Mouse (Mus musculus) forebrain, embryonic 16.5 days (tissue): ENCODE data around the gene Allc. TPM values are rescaled to one million over a fixed set of nuclear protein-coding genes. Genes with fewer than 3 reads are reported as not detected.

Experiments used
- ATAC-seq: fragments of 200-750 bp; cut with Nextera tagmentation; 2 replicates; pipeline ENCODE4 v1.8.0; 2017; ENCODE audit warnings: mild to moderate bottlenecking, moderate library complexity
- H3K27ac ChIP-seq: fragments of 300-500 bp; sonication (generic); 2 replicates; pipeline ENCODE4 v1.5.1; 2014; ENCODE audit warnings: low read length, control low read depth
- H3K27me3 ChIP-seq: fragments of 300-500 bp; sonication (generic); replicated peaks from 2 replicates; pipeline ENCODE4 v1.6.1; 2014; ENCODE audit warnings: low read length; ENCODE audit not compliant: control insufficient read depth, insufficient read depth
- H3K36me3 ChIP-seq: fragments of 300-500 bp; sonication (generic); 2 replicates; pipeline ENCODE4 v1.6.1; 2014; ENCODE audit not compliant: control insufficient read depth, insufficient read depth
- H3K4me1 ChIP-seq: fragments of 300-500 bp; sonication (generic); replicated peaks from 2 replicates; pipeline ENCODE4 v1.6.1; 2014; ENCODE audit warnings: low read length; ENCODE audit not compliant: control insufficient read depth, insufficient read depth
- H3K4me2 ChIP-seq: fragments of 300-500 bp; sonication (generic); 2 replicates; pipeline ENCODE4 v1.6.1; 2014; ENCODE audit warnings: mild to moderate bottlenecking, low read length, control low read depth
- H3K4me3 ChIP-seq: fragments of 300-500 bp; sonication (generic); replicated peaks from 2 replicates; pipeline ENCODE4 v1.5.1; 2014; ENCODE audit warnings: mild to moderate bottlenecking, low read length, control low read depth
- H3K9ac ChIP-seq: fragments of 300-500 bp; sonication (generic); replicated peaks from 2 replicates; pipeline ENCODE4 v1.6.1; 2014; ENCODE audit warnings: low read depth, low read length, control low read depth
- H3K9me3 ChIP-seq: fragments of 300-500 bp; sonication (generic); 2 replicates; pipeline ENCODE4 v1.6.1; 2016; ENCODE audit warnings: low read length; ENCODE audit not compliant: control insufficient read depth
- WGBS: fragments of 180-500 bp; shearing (Covaris S2); extraction: QIAGEN DNeasy Blood & Tissue Kit; methylation state at CpG from one replicate; pipeline ENCODE4 v1.1.7; 2014; 5-methylcytosine and 5-hydroxymethylcytosine counted together
- polyA plus RNA-seq: library from polyadenylated mRNA; unstranded; fragments of >200 nt; fragmentation: Nextera tagmentation; extraction: Ambion mirVana; gene quantifications from 2 replicates; pipeline ENCODE4 v1.2.1, GENCODE M21; 2015

Allc gene
- polyA plus RNA-seq, 1 experiment from 2014 or later, result 0.15 TPM

DNA sequence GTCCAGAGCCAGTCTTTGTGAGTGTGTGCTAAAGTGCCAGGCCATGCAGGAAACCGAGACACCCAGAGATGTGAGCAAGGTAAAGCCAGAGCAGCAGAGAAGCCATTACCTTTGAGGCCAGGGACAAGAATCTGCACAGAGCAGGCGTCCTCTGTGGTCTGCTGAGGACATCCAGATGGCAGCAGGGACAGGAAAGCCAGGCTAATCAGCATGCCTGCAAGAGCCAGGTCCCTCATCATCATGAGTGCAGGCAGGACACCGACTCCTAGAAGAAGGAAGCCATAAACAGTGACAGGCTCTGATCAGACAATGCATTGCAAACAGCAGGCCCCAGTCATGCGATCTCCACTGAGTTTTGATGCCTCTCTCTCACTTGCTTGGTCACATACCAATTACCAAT lies 35.0 kb upstream of the Allc start:
- no peak overlapping the region for H3K4me2 ChIP-seq
- H3K27me3 ChIP-seq, result no peaks in the 10 kb centered on the region
- H3K27ac ChIP-seq, result no peak overlapping the region
- ATAC-seq, result no peak
- H3K9ac ChIP-seq, result no peak overlapping the region
- 0 out of 2 replicates have a peak, but pooled peaks cover 4% of the 10 kb centered on the region for H3K4me1 ChIP-seq
- H3K36me3 ChIP-seq, result no peaks in the 10 kb centered on the region
- 64% methylated on average over 4 of the region's 4 CpGs for WGBS
- H3K9me3 ChIP-seq, result no peaks in the 10 kb centered on the region
- no peak overlapping the region for H3K4me3 ChIP-seq

- H3K9ac ChIP-seq, result no peak overlapping the region
- 77% methylated on average over 7 of the region's 7 CpGs for WGBS
- H3K27me3 ChIP-seq, result no peaks in the 10 kb centered on the region
- no peaks in the 10 kb centered on the region for H3K4me1 ChIP-seq
- no peak overlapping the region for H3K4me2 ChIP-seq
- no peak for ATAC-seq
- no peak overlapping the region for H3K4me3 ChIP-seq
- no peaks in the 10 kb centered on the region for H3K9me3 ChIP-seq
- H3K27ac ChIP-seq, result no peak overlapping the region
- H3K36me3 ChIP-seq, result no peaks in the 10 kb centered on the region
Observed at GRCm38 (mm10) chr12:28614401-28614800, 32.1 kb upstream of the Allc start.

DNA sequence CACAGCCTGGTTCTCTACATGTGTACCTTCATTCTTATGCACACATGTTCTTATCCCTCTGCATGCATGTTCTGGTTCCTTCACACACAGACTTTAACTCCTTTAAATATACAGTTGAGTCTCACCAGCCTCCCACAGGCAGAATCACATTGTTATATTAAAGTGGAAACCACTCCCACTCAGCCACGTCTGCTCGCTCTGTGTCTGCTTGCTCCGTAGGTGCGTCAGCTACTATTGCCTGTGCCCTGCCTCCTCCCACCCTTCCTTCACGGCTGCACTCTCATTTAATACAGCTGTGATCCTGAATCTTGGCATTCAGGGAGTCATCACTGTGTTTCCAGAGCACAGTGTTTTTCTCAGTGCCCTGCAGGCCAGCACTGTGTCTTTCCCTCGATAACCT lies 30.1 kb upstream of the Allc start:
- ATAC-seq, result no peak
- H3K4me2 ChIP-seq, result no peak overlapping the region
- WGBS, result 69% methylated on average over 6 of the region's 6 CpGs

GRCm38 (mm10) chr12:28607546-28608305 lies 25.4 kb upstream of the Allc start:
- WGBS, result 21% methylated on average over 17 of the region's 17 CpGs
- Histone ChIP-seq H3K9ac (peak overlapping the region; percentile 52), H3K27me3 (no peaks in the 10 kb centered on the region), H3K4me1 (peaks cover 20% of the 10 kb centered on the region), H3K9me3 (no peaks in the 10 kb centered on the region), H3K36me3 (no peaks in the 10 kb centered on the region), H3K4me3 (peak overlapping the region; percentile 26), H3K27ac (peak overlapping the region; percentile 85), H3K4me2 (peak overlapping the region; percentile 49)
- peak; percentile 83 for ATAC-seq

More for the DNA sequence above, 30.1 kb upstream of the Allc start:
- H3K4me1 ChIP-seq, result peaks cover 12% of the 10 kb centered on the region
- no peak overlapping the region for H3K9ac ChIP-seq
- H3K4me3 ChIP-seq, result no peak overlapping the region
- H3K27ac ChIP-seq, result no peak overlapping the region
- H3K36me3 ChIP-seq, result no peaks in the 10 kb centered on the region
- no peaks in the 10 kb centered on the region for H3K9me3 ChIP-seq
- H3K27me3 ChIP-seq, result no peaks in the 10 kb centered on the region

GRCm38 (mm10) chr12:28603494-28603893 lies 21.2 kb upstream of the Allc start:
- Histone ChIP-seq H3K4me3 (no peak overlapping the region), H3K27me3 (no peaks in the 10 kb centered on the region), H3K4me2 (no peak overlapping the region), H3K27ac (no peak overlapping the region), H3K36me3 (no peaks in the 10 kb centered on the region), H3K9ac (no peak overlapping the region), H3K9me3 (no peaks in the 10 kb centered on the region), H3K4me1 (peaks cover 35% of the 10 kb centered on the region)
- ATAC-seq, result no peak
- 25% methylated on average over 1 of the region's 1 CpGs for WGBS

DNA sequence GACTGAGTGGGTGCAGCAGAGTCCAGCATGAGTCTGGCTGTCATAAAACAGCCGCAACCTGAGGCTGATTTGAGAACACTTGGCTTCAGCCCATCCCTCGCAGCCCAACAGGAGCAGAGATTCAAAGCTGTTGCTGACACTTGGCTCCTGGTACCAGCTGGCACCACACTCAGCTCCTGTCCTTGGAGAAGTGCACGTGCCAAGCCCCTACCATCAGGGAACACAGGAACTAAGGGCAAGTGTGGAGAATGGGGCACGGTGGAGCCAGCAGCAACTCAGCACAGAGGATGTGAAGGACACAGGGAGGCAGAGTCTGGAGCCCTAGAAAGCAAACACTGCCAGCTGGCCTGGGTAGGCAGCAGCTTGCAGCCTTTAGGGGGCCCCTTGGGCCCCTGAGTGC lies 19.9 kb upstream of the Allc start:
- no peak overlapping the region for H3K4me3 ChIP-seq
- no peaks in the 10 kb centered on the region for H3K9me3 ChIP-seq
- no peak overlapping the region for H3K9ac ChIP-seq
- WGBS, result 15% methylated on average over 4 of the region's 4 CpGs
- H3K36me3 ChIP-seq, result no peaks in the 10 kb centered on the region
- peaks cover 27% of the 10 kb centered on the region for H3K4me1 ChIP-seq
- no peaks in the 10 kb centered on the region for H3K27me3 ChIP-seq
- H3K27ac ChIP-seq, result peak overlapping the region; percentile 16; the same call in 1 of the 2 replicates
- no peak overlapping the region for H3K4me2 ChIP-seq
- ATAC-seq, result peak; percentile 72

GRCm38 (mm10) chr12:28598526-28598991 lies 16.2 kb upstream of the Allc start:
- no peak overlapping the region for H3K4me3 ChIP-seq
- ATAC-seq, result peak; percentile 21; the same call in 1 of the 2 replicates
- no peak overlapping the region for H3K9ac ChIP-seq

GRCm38 (mm10) chr12:28598110-28598509 lies 15.8 kb upstream of the Allc start:
- no peaks in the 10 kb centered on the region for H3K9me3 ChIP-seq
- ATAC-seq, result no peak
- H3K36me3 ChIP-seq, result no peaks in the 10 kb centered on the region
- no peak overlapping the region for H3K27ac ChIP-seq
- H3K9ac ChIP-seq, result no peak overlapping the region
- H3K27me3 ChIP-seq, result no peaks in the 10 kb centered on the region
- 82% methylated on average over 3 of the region's 3 CpGs for WGBS
- peaks cover 23% of the 10 kb centered on the region for H3K4me1 ChIP-seq
- H3K4me2 ChIP-seq, result no peak overlapping the region
- no peak overlapping the region for H3K4me3 ChIP-seq

More at GRCm38 (mm10) chr12:28598526-28598991, 16.2 kb upstream of the Allc start:
- H3K4me1 ChIP-seq, result peaks cover 25% of the 10 kb centered on the region
- H3K9me3 ChIP-seq, result no peaks in the 10 kb centered on the region
- 50% methylated on average over 2 of the region's 2 CpGs for WGBS
- H3K27me3 ChIP-seq, result no peaks in the 10 kb centered on the region
- H3K4me2 ChIP-seq, result no peak overlapping the region
- no peak overlapping the region for H3K27ac ChIP-seq
- H3K36me3 ChIP-seq, result no peaks in the 10 kb centered on the region

GRCm38 (mm10) chr12:28597699-28598098 lies 15.4 kb upstream of the Allc start:
- 74% methylated on average over 9 of the region's 9 CpGs for WGBS
- Histone ChIP-seq H3K27me3 (no peaks in the 10 kb centered on the region), H3K4me2 (no peak overlapping the region), H3K4me1 (peaks cover 23% of the 10 kb centered on the region), H3K9me3 (no peaks in the 10 kb centered on the region), H3K4me3 (no peak overlapping the region), H3K36me3 (no peaks in the 10 kb centered on the region), H3K27ac (no peak overlapping the region), H3K9ac (no peak overlapping the region)
- no peak for ATAC-seq
